Mouse (Mus musculus) midbrain, embryonic 11.5 days (tissue): ENCODE data around the gene Mrpl17. TPM values are rescaled to one million over a fixed set of nuclear protein-coding genes. Genes with fewer than 3 reads are reported as not detected.

ENCODE experiments used
- ATAC-seq: fragments of 200-750 bp; cut with Nextera tagmentation; 2 replicates; pipeline ENCODE4 v1.8.0; 2017; ENCODE audit warnings: moderate TSS enrichment, moderate library complexity; ENCODE audit not compliant: low FRiP score
- DNase-seq: peaks from one replicate; pipeline ENCODE4 v3.0.0; 2015; ENCODE audit warnings: low spot score; ENCODE audit errors: missing footprints
- H3K27ac ChIP-seq: fragments of 300-500 bp; sonication (generic); 2 replicates; pipeline ENCODE4 v1.5.1; 2014; ENCODE audit warnings: low read depth, low read length
- H3K27me3 ChIP-seq: fragments of 300-500 bp; sonication (generic); 2 replicates; pipeline ENCODE4 v1.6.1; 2014; ENCODE audit warnings: mild to moderate bottlenecking, low read length, moderate library complexity, mixed read lengths; ENCODE audit not compliant: control insufficient read depth, insufficient read depth
- H3K36me3 ChIP-seq: fragments of 300-500 bp; sonication (generic); 2 replicates; pipeline ENCODE4 v1.6.1; 2014; ENCODE audit warnings: mild to moderate bottlenecking, low read length, moderate library complexity, mixed read lengths; ENCODE audit not compliant: control insufficient read depth, insufficient read depth
- H3K4me1 ChIP-seq: fragments of 300-500 bp; sonication (generic); 2 replicates; pipeline ENCODE4 v1.6.1; 2014; ENCODE audit warnings: low read length; ENCODE audit not compliant: control insufficient read depth, insufficient read depth
- H3K4me2 ChIP-seq: fragments of 300-500 bp; sonication (generic); 2 replicates; pipeline ENCODE4 v1.6.1; 2014; ENCODE audit warnings: mild to moderate bottlenecking, moderate library complexity
- H3K4me3 ChIP-seq: fragments of 300-500 bp; sonication (generic); 2 replicates; pipeline ENCODE4 v1.5.1; 2014; ENCODE audit warnings: low read depth, low read length
- H3K9ac ChIP-seq: fragments of 300-500 bp; sonication (generic); 2 replicates; pipeline ENCODE4 v1.6.1; 2014; ENCODE audit warnings: low read length
- H3K9me3 ChIP-seq: fragments of 300-500 bp; sonication (generic); 2 replicates; pipeline ENCODE4 v1.6.1; 2016; ENCODE audit warnings: low read length; ENCODE audit not compliant: control insufficient read depth
- WGBS: fragments of 180-500 bp; shearing (Covaris S2); extraction: QIAGEN DNeasy Blood & Tissue Kit; methylation state at CpG from one replicate; pipeline ENCODE4 v1.1.7; 2014; 5-methylcytosine and 5-hydroxymethylcytosine counted together
- polyA plus RNA-seq: library from polyadenylated mRNA; unstranded; fragments of >200 nt; fragmentation: Nextera tagmentation; extraction: Ambion mirVana; gene quantifications from 2 replicates; pipeline ENCODE4 v1.2.1, GENCODE M21; 2014

Gene Mrpl17
- polyA plus RNA-seq, 1 experiment from 2014 or later = 245 TPM

GRCm38 (mm10) chr7:105777316-105777715, 33.6 kb downstream of the Mrpl17 start:
- no peak overlapping the region for H3K27ac ChIP-seq
- ATAC-seq = no peak
- peaks cover 14% of the 10 kb centered on the region for H3K36me3 ChIP-seq
- 92% methylated on average over 1 of the region's 1 CpGs for WGBS
- peaks cover 14% of the 10 kb centered on the region for H3K4me1 ChIP-seq
- no peak overlapping the region for H3K4me2 ChIP-seq
- no peak overlapping the region for H3K4me3 ChIP-seq
- H3K27me3 ChIP-seq = no peaks in the 10 kb centered on the region
- no peak for DNase-seq
- no peak overlapping the region for H3K9ac ChIP-seq
- no peaks in the 10 kb centered on the region for H3K9me3 ChIP-seq

- peaks cover 21% of the 10 kb centered on the region; the same call in 1 of the 2 replicates for H3K36me3 ChIP-seq
- WGBS = 86% methylated on average over 2 of the region's 2 CpGs
- no peak for DNase-seq
These were observed 34.9 kb downstream of the Mrpl17 start for GRCm38 (mm10) chr7:105776026-105776425.

GRCm38 (mm10) chr7:105774661-105775060, 36.2 kb downstream of the Mrpl17 start:
- Histone ChIP-seq H3K4me3 (no peak overlapping the region), H3K27me3 (no peaks in the 10 kb centered on the region), H3K9ac (no peak overlapping the region), H3K9me3 (no peaks in the 10 kb centered on the region), H3K4me1 (peaks cover 14% of the 10 kb centered on the region), H3K4me2 (no peak overlapping the region), H3K36me3 (peaks cover 21% of the 10 kb centered on the region; the same call in 1 of the 2 replicates), H3K27ac (no peak overlapping the region)
- DNase-seq = no peak
- 29% methylated on average over 8 of the region's 8 CpGs for WGBS
- ATAC-seq = peak; percentile 41; the same call in 1 of the 2 replicates

More at GRCm38 (mm10) chr7:105776026-105776425, 34.9 kb downstream of the Mrpl17 start:
- Histone ChIP-seq H3K27ac (no peak overlapping the region), H3K4me1 (peaks cover 14% of the 10 kb centered on the region), H3K4me3 (no peak overlapping the region), H3K9me3 (no peaks in the 10 kb centered on the region), H3K4me2 (no peak overlapping the region), H3K27me3 (no peaks in the 10 kb centered on the region), H3K9ac (no peak overlapping the region)
- no peak for ATAC-seq

DNA sequence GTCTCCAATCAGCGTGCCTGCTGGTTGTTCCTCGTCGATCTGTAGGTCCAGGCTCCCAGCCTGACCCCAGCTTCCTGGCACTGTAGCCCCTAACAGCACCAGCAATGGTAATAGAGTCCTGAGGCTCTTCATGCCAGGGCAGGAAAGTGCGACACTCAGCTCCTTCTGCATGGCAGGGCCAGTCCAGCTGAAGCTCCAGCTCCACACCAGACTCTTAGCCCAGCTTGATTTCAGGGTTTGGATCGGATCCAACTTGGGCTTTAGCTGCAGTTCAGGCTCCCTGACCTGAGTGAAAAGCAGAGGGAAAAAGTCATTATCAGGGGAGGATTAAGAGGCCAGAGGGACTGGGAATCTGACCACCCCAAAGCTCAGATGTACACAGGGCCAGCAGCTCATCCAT, 37.9 kb downstream of the Mrpl17 start:
- no peak for DNase-seq
- Histone ChIP-seq H3K27ac (no peak overlapping the region), H3K9me3 (no peaks in the 10 kb centered on the region), H3K4me2 (no peak overlapping the region), H3K9ac (no peak overlapping the region), H3K4me1 (peaks cover 17% of the 10 kb centered on the region), H3K36me3 (peaks cover 21% of the 10 kb centered on the region; the same call in 1 of the 2 replicates), H3K4me3 (no peak overlapping the region), H3K27me3 (no peaks in the 10 kb centered on the region)
- WGBS = 70% methylated on average over 5 of the region's 5 CpGs
- no peak for ATAC-seq

DNA sequence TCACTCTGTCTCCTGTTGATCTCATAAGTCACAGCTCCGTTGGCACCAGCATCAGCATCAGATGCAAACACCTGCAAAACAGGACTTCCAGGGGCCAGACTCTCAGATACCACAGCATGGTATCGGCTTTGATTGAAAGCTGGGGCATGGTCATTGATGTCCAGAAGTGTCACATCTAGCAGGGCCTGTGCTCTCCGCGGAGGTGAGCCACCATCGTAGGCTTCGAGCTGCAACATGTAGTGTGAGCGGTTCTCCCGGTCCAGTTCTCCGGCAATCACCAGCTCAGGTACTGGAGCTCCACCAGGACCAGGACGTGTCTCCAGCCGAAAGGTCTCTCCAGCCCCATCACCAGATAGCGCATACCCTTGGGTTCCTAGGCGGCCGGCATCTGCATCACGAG, 38.6 kb downstream of the Mrpl17 start:
- Histone ChIP-seq H3K4me3 (no peak overlapping the region), H3K4me2 (no peak overlapping the region), H3K9me3 (no peaks in the 10 kb centered on the region), H3K27me3 (no peaks in the 10 kb centered on the region), H3K36me3 (peaks cover 21% of the 10 kb centered on the region; the same call in 1 of the 2 replicates), H3K27ac (no peak overlapping the region), H3K9ac (no peak overlapping the region), H3K4me1 (peaks cover 24% of the 10 kb centered on the region)
- WGBS = 94% methylated on average over 15 of the region's 15 CpGs
- DNase-seq (no peak), ATAC-seq (no peak)

- ATAC-seq = no peak
- H3K36me3 ChIP-seq = peaks cover 28% of the 10 kb centered on the region; the same call in 1 of the 2 replicates
These were observed 40.9 kb downstream of the Mrpl17 start for GRCm38 (mm10) chr7:105769959-105770358.

GRCm38 (mm10) chr7:105767729-105768165, 43.2 kb downstream of the Mrpl17 start:
- H3K27ac ChIP-seq = peak overlapping the region; percentile 52
- H3K9ac ChIP-seq = 0 out of 2 replicates have a peak overlapping the region, but pooled peaks have one; percentile 0
- ATAC-seq (peak; percentile 81), DNase-seq (no peak)
- H3K9me3 ChIP-seq = no peaks in the 10 kb centered on the region
- WGBS = 18% methylated on average over 6 of the region's 6 CpGs
- H3K36me3 ChIP-seq = peaks cover 44% of the 10 kb centered on the region
- no peak overlapping the region for H3K4me3 ChIP-seq
- H3K4me2 ChIP-seq = peak overlapping the region; percentile 16; the same call in 1 of the 2 replicates
- H3K4me1 ChIP-seq = peaks cover 19% of the 10 kb centered on the region
- H3K27me3 ChIP-seq = peaks cover 20% of the 10 kb centered on the region

More at GRCm38 (mm10) chr7:105769959-105770358, 40.9 kb downstream of the Mrpl17 start:
- H3K4me2 ChIP-seq = no peak overlapping the region
- 94% methylated on average over 3 of the region's 3 CpGs for WGBS
- no peak overlapping the region for H3K4me3 ChIP-seq
- peaks cover 21% of the 10 kb centered on the region for H3K4me1 ChIP-seq
- DNase-seq = no peak
- no peaks in the 10 kb centered on the region for H3K27me3 ChIP-seq
- H3K9me3 ChIP-seq = no peaks in the 10 kb centered on the region
- no peak overlapping the region for H3K27ac ChIP-seq
- no peak overlapping the region for H3K9ac ChIP-seq

GRCm38 (mm10) chr7:105764331-105764730, 46.6 kb downstream of the Mrpl17 start:
- H3K4me3 ChIP-seq = no peak overlapping the region
- H3K9me3 ChIP-seq = no peaks in the 10 kb centered on the region
- peaks cover 23% of the 10 kb centered on the region for H3K4me1 ChIP-seq
- peaks cover 32% of the 10 kb centered on the region for H3K27me3 ChIP-seq
- WGBS = 93% methylated on average over 11 of the region's 11 CpGs
- H3K36me3 ChIP-seq = peaks cover 38% of the 10 kb centered on the region
- no peak overlapping the region for H3K9ac ChIP-seq
- no peak for ATAC-seq
- no peak overlapping the region for H3K4me2 ChIP-seq
- H3K27ac ChIP-seq = no peak overlapping the region
- no peak for DNase-seq

- DNase-seq = peak; percentile 93
- H3K4me1 ChIP-seq = peaks cover 8% of the 10 kb centered on the region
- no peak overlapping the region for H3K27ac ChIP-seq
- no peak overlapping the region for H3K9ac ChIP-seq
- no peak overlapping the region for H3K4me2 ChIP-seq
- H3K4me3 ChIP-seq = no peak overlapping the region
- WGBS = 15% methylated on average over 55 of the region's 55 CpGs
- ATAC-seq = peak; percentile 17; the same call in 1 of the 2 replicates
- peaks cover 32% of the 10 kb centered on the region for H3K27me3 ChIP-seq
- H3K36me3 ChIP-seq = peaks cover 50% of the 10 kb centered on the region
- no peaks in the 10 kb centered on the region for H3K9me3 ChIP-seq
These were observed 48.2 kb downstream of the Mrpl17 start for GRCm38 (mm10) chr7:105762517-105763270.
